Mouse (Mus musculus): Measurements from ENCODE around the gene Gm44503. TPM values are rescaled to one million over a fixed set of nuclear protein-coding genes. Genes with fewer than 3 reads are reported as not detected.

Gm44503 gene
- total and polyA plus RNA-seq, 3 experiments: not detected

DNA sequence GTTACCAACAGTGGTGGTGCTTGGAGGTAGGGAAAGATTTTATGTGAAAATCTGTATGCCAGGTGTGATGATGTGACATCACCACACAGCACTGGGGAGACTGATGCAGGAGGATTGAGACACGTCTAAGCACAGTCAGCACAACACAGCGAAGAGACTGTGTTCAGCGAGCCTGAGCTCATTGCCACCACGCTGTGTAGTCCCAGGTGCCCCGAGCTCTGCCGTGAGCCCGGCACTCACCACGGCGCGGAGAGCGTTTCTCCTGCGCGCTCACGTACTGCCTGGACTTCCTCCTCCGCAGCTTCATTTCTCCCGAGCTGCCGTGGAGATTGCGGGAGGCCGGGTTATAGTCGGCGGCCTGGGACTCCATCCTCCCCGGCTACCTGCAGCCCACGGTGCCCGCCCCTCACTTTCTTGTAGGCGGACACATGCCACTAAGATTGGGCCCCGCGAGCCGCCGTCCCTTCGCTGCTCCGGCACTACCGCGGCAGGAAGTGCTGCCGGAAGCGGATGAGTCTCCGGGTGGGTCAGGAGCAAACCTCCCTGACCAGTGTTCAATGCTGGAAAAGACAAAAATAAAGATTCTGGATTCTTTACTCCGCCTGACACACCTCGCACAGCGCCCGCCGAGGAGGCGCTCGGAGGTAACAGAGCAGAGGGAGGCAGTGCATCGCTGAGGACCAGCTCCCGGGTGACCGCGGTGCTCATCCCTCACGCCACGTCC is 80.7 kb downstream of the Gm44503 start:
- DNase-seq (ENCODE audit: low read depth, low spot score): peak; percentile 93

GRCm38 (mm10) chr9:73040080-73040479 is 81.4 kb downstream of the Gm44503 start, which contains the start of gene Pigb:
Gene Pigb, minus strand, starts transcription at chr9:73040378.
- peak within 1 kb of the TSS; percentile 95 for H3K9ac ChIP-seq (ENCODE audit: control insufficient read depth, low read depth, low read length, poor library complexity, severe bottlenecking)
- TF ChIP-seq ETS1 (IDR thresholded peaks at IDR 0.05; ENCODE audit: low read depth, low read length): no peak
- TF ChIP-seq EP300 (IDR thresholded peaks at IDR 0.05; ENCODE audit: low read depth in 1 of 2, low read length in 2 of 2): no peak
- TF ChIP-seq NRF1 (IDR thresholded peaks at IDR 0.05; ENCODE audit: insufficient read depth, low read depth, low read length, poor library complexity, severe bottlenecking): no peak
- no peak for TF ChIP-seq RAD21 (IDR thresholded peaks at IDR 0.05; ENCODE audit: low read depth, low read length)
- TF ChIP-seq MAZ (IDR thresholded peaks at IDR 0.05; ENCODE audit: low read depth, low read length): no peak
- TF ChIP-seq MYB (IDR thresholded peaks at IDR 0.05; ENCODE audit: low read depth, low read length): no peak
- TF ChIP-seq CTCF (IDR thresholded peaks at IDR 0.05 in 2 of 3, conservative IDR thresholded peaks at IDR 0.05 in 1 of 3; ENCODE audit: control insufficient read depth in 1 of 3, insufficient read depth in 1 of 3, low read depth in 2 of 3, low read length in 3 of 3, poor library complexity in 1 of 3, severe bottlenecking in 1 of 3): no peak
- TF ChIP-seq TCF12 (IDR thresholded peaks at IDR 0.05; ENCODE audit: low read depth, low read length): no peak
- no peak for TF ChIP-seq TAL1 (IDR thresholded peaks at IDR 0.05; ENCODE audit: low read length)
- 0 out of 2 replicates have a peak, but pooled peaks have one; percentile 9 for TF ChIP-seq MYC (IDR thresholded peaks at IDR 0.05; ENCODE audit: low read depth, low read length)
- peak; percentile 44; the same call in 1 of the 2 replicates for TF ChIP-seq TBP (IDR thresholded peaks at IDR 0.05; ENCODE audit: low read depth, low read length)
- peak; percentile 50 for DNase-seq (ENCODE audit: low read depth, low spot score)
- peaks cover 14% of the 10 kb centered on the region for H3K79me2 ChIP-seq (ENCODE audit: control insufficient read depth, insufficient read depth, low read length, poor library complexity)
- H3K27me3 ChIP-seq (ENCODE audit: control insufficient read depth in 1 of 2, insufficient read depth in 2 of 2, low read length in 2 of 2): no peaks in the 10 kb centered on the region
- peaks cover 0 to 5% of the 10 kb centered on the region in 2 experiments; a peak in 1 of 4 replicates for H3K36me3 ChIP-seq (ENCODE audit: control insufficient read depth in 1 of 2, insufficient read depth in 2 of 2, low read length in 2 of 2)
- no peaks in the 10 kb centered on the region for H3K9me3 ChIP-seq (replicated peaks; ENCODE audit: insufficient read depth, low read length)
- H3K4me3 ChIP-seq (ENCODE audit: control insufficient read depth in 1 of 2, insufficient read depth in 1 of 2, low read depth in 2 of 2, low read length in 2 of 2): peak within 1 kb of the TSS; percentile 85 to 93
- H3K27ac ChIP-seq (ENCODE audit: control insufficient read depth, low read depth, low read length): peak within 1 kb of the TSS; percentile 78
- H3K4me1 ChIP-seq (ENCODE audit: control insufficient read depth in 1 of 2, insufficient read depth in 2 of 2, low read length in 2 of 2): peaks cover 0 to 9% of the 10 kb centered on the region in 2 experiments; a peak in 2 of 4 replicates

More for the DNA sequence above, 80.7 kb downstream of the Gm44503 start:
- Histone ChIP-seq H3K36me3 (ENCODE audit: control insufficient read depth in 1 of 2, insufficient read depth in 2 of 2, low read length in 2 of 2) (peaks cover 0 to 5% of the 10 kb centered on the region in 2 experiments; a peak in 1 of 4 replicates), H3K4me1 (ENCODE audit: control insufficient read depth in 1 of 2, insufficient read depth in 2 of 2, low read length in 2 of 2) (peaks cover 0 to 9% of the 10 kb centered on the region in 2 experiments; a peak in 2 of 4 replicates), H3K9ac (ENCODE audit: control insufficient read depth, low read depth, low read length, poor library complexity, severe bottlenecking) (peak overlapping the region; percentile 95), H3K9me3 (replicated peaks; ENCODE audit: insufficient read depth, low read length) (no peaks in the 10 kb centered on the region), H3K27ac (ENCODE audit: control insufficient read depth, low read depth, low read length) (peak overlapping the region; percentile 78), H3K79me2 (ENCODE audit: control insufficient read depth, insufficient read depth, low read length, poor library complexity) (peaks cover 10% of the 10 kb centered on the region), H3K27me3 (ENCODE audit: control insufficient read depth in 1 of 2, insufficient read depth in 2 of 2, low read length in 2 of 2) (no peaks in the 10 kb centered on the region), H3K4me3 (ENCODE audit: control insufficient read depth in 1 of 2, insufficient read depth in 1 of 2, low read depth in 2 of 2, low read length in 2 of 2) (peak overlapping the region; percentile 85 to 93)
- TF ChIP-seq TBP (IDR thresholded peaks at IDR 0.05; ENCODE audit: low read depth, low read length) (0 out of 2 replicates have a peak, but pooled peaks have one; percentile 14), SIN3A (IDR thresholded peaks at IDR 0.05; ENCODE audit: low read length) (peak; percentile 83), EP300 (IDR thresholded peaks at IDR 0.05; ENCODE audit: low read depth in 1 of 2, low read length in 2 of 2) (0 out of 4 replicates have a peak, but pooled peaks of 1 of the 2 experiments have one; percentile 5), NELFE (IDR thresholded peaks at IDR 0.05; ENCODE audit: low read depth, low read length) (peak; percentile 82), TCF12 (IDR thresholded peaks at IDR 0.05; ENCODE audit: low read depth, low read length) (peak; percentile 51; the same call in 1 of the 2 replicates), HCFC1 (IDR thresholded peaks at IDR 0.05; ENCODE audit: low read depth, low read length) (peak; percentile 90), ELF1 (IDR thresholded peaks at IDR 0.05; ENCODE audit: low read depth, low read length) (peak; percentile 92), TAL1 (IDR thresholded peaks at IDR 0.05; ENCODE audit: low read length) (no peak), JUND (IDR thresholded peaks at IDR 0.05; ENCODE audit: low read depth, low read length) (no peak), POLR2A (IDR thresholded peaks at IDR 0.05; ENCODE audit: control insufficient read depth in 1 of 2, insufficient read depth in 1 of 2, low read depth in 1 of 2, low read length in 2 of 2, poor library complexity in 1 of 2) (peak; percentile 55 to 83; a peak in 3 of 4 replicates), POLR2AphosphoS2 (IDR thresholded peaks at IDR 0.05; ENCODE audit: low read length) (0 out of 2 replicates have a peak, but pooled peaks have one; percentile 40), MAX (IDR thresholded peaks at IDR 0.05; ENCODE audit: low read length) (peak; percentile 44; the same call in 1 of the 2 replicates), USF2 (IDR thresholded peaks at IDR 0.05; ENCODE audit: borderline replicate concordance in 1 of 2, insufficient read depth in 1 of 2, low read depth in 1 of 2, low read length in 2 of 2) (no peak), MAFK (IDR thresholded peaks at IDR 0.05; ENCODE audit: borderline replicate concordance, low read depth, low read length) (no peak), GABPA (IDR thresholded peaks at IDR 0.05; ENCODE audit: low read depth, low read length) (no peak), MYC (IDR thresholded peaks at IDR 0.05; ENCODE audit: low read depth, low read length) (peak; percentile 79; the same call in 1 of the 2 replicates), MXI1 (IDR thresholded peaks at IDR 0.05; ENCODE audit: low read depth, low read length) (peak; percentile 83), MAZ (IDR thresholded peaks at IDR 0.05; ENCODE audit: low read depth, low read length) (peak; percentile 12; the same call in 1 of the 2 replicates), UBTF (IDR thresholded peaks at IDR 0.05; ENCODE audit: borderline replicate concordance, insufficient read depth, low read depth, low read length) (peak; percentile 29; the same call in 1 of the 2 replicates), ZMIZ1 (IDR thresholded peaks at IDR 0.05; ENCODE audit: low read depth, low read length) (0 out of 2 replicates have a peak, but pooled peaks have one; percentile 29)

Data from MEL (cell line).